Comparison of ENCODE assay signal across 23 mouse cellular contexts in genomic region chr6:42375131-42375530, GRCm38 (mm10). TPM values are rescaled to one million over a fixed set of nuclear protein-coding genes. Genes with fewer than 3 reads are reported as not detected.
DNase-seq lines count a peak whose midpoint lies in the region; ATAC-seq and TF ChIP-seq lines count a peak whose summit lies in the region.
"Had no signal": no experiment of that assay in that cellular context is flagged by ENCODE, and none has a peak within 500 bp of the region (broad histone marks: within the 10 kb centered on the region; RNA-seq: fewer than 3 reads in every experiment).

No protein-coding gene starts in this region.

- 0 out of 2 replicates have a peak, but pooled peaks cover 2% of the 10 kb centered on the region for H3K27me3 ChIP-seq in heart, embryonic 11.5 days (ENCODE audit: control insufficient read depth, insufficient read depth, low read length)
- no peaks in the 10 kb centered on the region for H3K27me3 ChIP-seq in limb, embryonic 15.5 days
- no peaks in the 10 kb centered on the region; the same call in 1 of the 2 replicates for H3K27me3 ChIP-seq in limb, embryonic 10.5 days (ENCODE audit: low read depth, poor library complexity, severe bottlenecking)
- no peaks in the 10 kb centered on the region for H3K27me3 ChIP-seq in heart, embryonic 15.5 days
- H3K27me3 ChIP-seq in heart, postnatal 0 days (ENCODE audit: control insufficient read depth, insufficient read depth, low read length) = no peaks in the 10 kb centered on the region

- no peak for TF ChIP-seq EP300 in heart, postnatal 0 days (IDR thresholded peaks at IDR 0.05; ENCODE audit: low read depth)

- no peaks in the 10 kb centered on the region for H3K36me3 ChIP-seq in heart, embryonic 11.5 days (ENCODE audit: control insufficient read depth, insufficient read depth, low read length)
- no peaks in the 10 kb centered on the region for H3K36me3 ChIP-seq in limb, embryonic 15.5 days
- no peaks in the 10 kb centered on the region for H3K36me3 ChIP-seq in limb, embryonic 10.5 days
- H3K36me3 ChIP-seq in heart, embryonic 15.5 days = no peaks in the 10 kb centered on the region
- H3K36me3 ChIP-seq in heart, postnatal 0 days (replicated peaks; ENCODE audit: control insufficient read depth, insufficient read depth, low read length) = no peaks in the 10 kb centered on the region
- H3K36me3 ChIP-seq: embryonic facial prominence, embryonic 10.5 days; hindbrain, embryonic 12.5 days had no signal

- no peak for DNase-seq in heart, postnatal 25 days (ENCODE audit: low spot score)
- DNase-seq in limb, embryonic 10.5 days (ENCODE audit: low spot score) = no peak
- no peak for DNase-seq in heart, postnatal 0 days (ENCODE audit: low spot score)
- DNase-seq in layer of hippocampus, adult 9-11 months = no peak
- no peak for DNase-seq in layer of hippocampus, adult 9-10 months (ENCODE audit: low spot score)
- DNase-seq: adrenal gland, adult 2 months; adrenal gland, postnatal 25 days; cerebellum, adult 2 months; cerebellum, postnatal 10 days; gastrocnemius, postnatal 36 days had no signal

- ATAC-seq in heart, embryonic 11.5 days (replicated peaks; ENCODE audit: insufficient number of reproducible peaks, low FRiP score, low TSS enrichment) = no peak
- ATAC-seq in limb, embryonic 15.5 days (ENCODE audit: insufficient number of reproducible peaks, low FRiP score, low TSS enrichment, low read depth) = no peak
- no peak for ATAC-seq in heart, embryonic 15.5 days (replicated peaks; ENCODE audit: insufficient number of reproducible peaks, insufficient read depth, low FRiP score, low read depth)
- ATAC-seq in heart, postnatal 0 days (ENCODE audit: insufficient read depth, low read depth) = no peak
- ATAC-seq: forebrain, embryonic 14.5 days; hindbrain, embryonic 16.5 days; inflammation-experienced regulatory T-cells, adult 6 months; intestine, postnatal 0 days had no signal

- H3K9ac ChIP-seq in heart, embryonic 11.5 days (ENCODE audit: low read depth, low read length) = no peak overlapping the region
- no peak overlapping the region for H3K9ac ChIP-seq in limb, embryonic 15.5 days
- no peak overlapping the region for H3K9ac ChIP-seq in heart, embryonic 15.5 days
- 0 out of 2 replicates have a peak overlapping the region, but pooled peaks have one; percentile 11 for H3K9ac ChIP-seq in heart, postnatal 0 days (replicated peaks; ENCODE audit: low read depth, low read length)
- H3K9ac ChIP-seq: hindbrain, embryonic 12.5 days had no signal

- intact Hi-C loops in heart, postnatal 25 days (cut with DNase I) = loop anchor here (1.0 kb wide), 1 partner anchor 25 kb away; no protein-coding TSS in a partner anchor

- no peak for TF ChIP-seq CTCF in heart, postnatal 0 days (IDR thresholded peaks at IDR 0.05; ENCODE audit: low read depth)

- no peaks in the 10 kb centered on the region for H3K9me3 ChIP-seq in heart, embryonic 11.5 days (replicated peaks; ENCODE audit: control insufficient read depth, low read length)
- H3K9me3 ChIP-seq in limb, embryonic 15.5 days = no peaks in the 10 kb centered on the region
- H3K9me3 ChIP-seq in limb, embryonic 10.5 days (replicated peaks) = no peaks in the 10 kb centered on the region
- no peaks in the 10 kb centered on the region for H3K9me3 ChIP-seq in heart, embryonic 15.5 days (replicated peaks)
- H3K9me3 ChIP-seq in heart, postnatal 0 days (replicated peaks; ENCODE audit: control insufficient read depth, low read length) = no peaks in the 10 kb centered on the region
- H3K9me3 ChIP-seq: embryonic facial prominence, embryonic 10.5 days; hindbrain, embryonic 12.5 days had no signal

- 76% methylated on average over 2 of the region's 2 CpGs for WGBS in heart, embryonic 11.5 days (ENCODE audit: insufficient replicate concordance)
- 64% methylated on average over 2 of the region's 2 CpGs for WGBS in limb, embryonic 15.5 days
- WGBS in limb, embryonic 10.5 days = 81% methylated on average over 2 of the region's 2 CpGs
- WGBS in heart, embryonic 15.5 days = 62% methylated on average over 2 of the region's 2 CpGs
- WGBS in heart, postnatal 0 days = 44% methylated on average over 2 of the region's 2 CpGs

- H3K4me3 ChIP-seq in heart, embryonic 11.5 days (ENCODE audit: low read depth, low read length) = no peak overlapping the region
- no peak overlapping the region for H3K4me3 ChIP-seq in limb, embryonic 15.5 days
- no peak overlapping the region for H3K4me3 ChIP-seq in limb, embryonic 10.5 days
- H3K4me3 ChIP-seq in heart, embryonic 15.5 days = no peak overlapping the region
- no peak overlapping the region for H3K4me3 ChIP-seq in heart, postnatal 0 days (ENCODE audit: low read depth, low read length)
- H3K4me3 ChIP-seq: embryonic facial prominence, embryonic 10.5 days; hindbrain, embryonic 12.5 days had no signal

- no peak overlapping the region for H3K4me2 ChIP-seq in heart, embryonic 11.5 days
- H3K4me2 ChIP-seq in limb, embryonic 15.5 days = no peak overlapping the region
- no peak overlapping the region for H3K4me2 ChIP-seq in heart, embryonic 15.5 days
- H3K4me2 ChIP-seq in heart, postnatal 0 days (ENCODE audit: low read depth, low read length) = no peak overlapping the region; the same call in 1 of the 2 replicates
- H3K4me2 ChIP-seq: hindbrain, embryonic 12.5 days had no signal

- H3K27ac ChIP-seq in heart, embryonic 11.5 days (ENCODE audit: low read depth, low read length) = peak overlapping the region; percentile 35; the same call in 1 of the 2 replicates
- peak overlapping the region; percentile 7; the same call in 1 of the 2 replicates for H3K27ac ChIP-seq in limb, embryonic 15.5 days
- H3K27ac ChIP-seq in limb, embryonic 10.5 days = no peak overlapping the region
- H3K27ac ChIP-seq in heart, embryonic 15.5 days = peak overlapping the region; percentile 63
- peak overlapping the region; percentile 78 for H3K27ac ChIP-seq in heart, postnatal 0 days (ENCODE audit: low read depth)
- H3K27ac ChIP-seq: embryonic facial prominence, embryonic 10.5 days; hindbrain, embryonic 12.5 days had no signal

- H3K4me1 ChIP-seq in heart, embryonic 11.5 days (ENCODE audit: control insufficient read depth, insufficient read depth, low read length) = peaks cover 37% of the 10 kb centered on the region
- H3K4me1 ChIP-seq in limb, embryonic 15.5 days = peaks cover 27% of the 10 kb centered on the region
- peaks cover 38% of the 10 kb centered on the region for H3K4me1 ChIP-seq in limb, embryonic 10.5 days
- peaks cover 60% of the 10 kb centered on the region for H3K4me1 ChIP-seq in heart, embryonic 15.5 days (replicated peaks)
- peaks cover 29% of the 10 kb centered on the region for H3K4me1 ChIP-seq in heart, postnatal 0 days (ENCODE audit: control insufficient read depth, insufficient read depth)

RNA-seq across cellular contexts. Expression of gene Epha1, which starts 2.1 kb away (rescaled TPM):
- polyA plus RNA-seq in heart, embryonic 11.5 days (2014; fragmentation: Nextera tagmentation; extraction: Ambion mirVana) = 1.7 and 2.3 TPM in 2 replicates
- total RNA-seq in heart, postnatal 25 days (2021) = under 1 TPM; 0.26 to 0.31 TPM
- polyA plus RNA-seq in limb, embryonic 15.5 days (2015; fragmentation: Nextera tagmentation; extraction: Ambion mirVana) = 25.4 and 30.1 TPM in 2 replicates
- 7.2 and 7.7 TPM in 2 replicates for polyA plus RNA-seq in limb, embryonic 10.5 days (2016; fragmentation: Nextera tagmentation; extraction: Ambion mirVana)
- polyA plus RNA-seq in heart, embryonic 15.5 days (2015; fragmentation: Nextera tagmentation; extraction: Ambion mirVana) = 2.2 and 4.3 TPM in 2 replicates
- total RNA-seq in heart, postnatal 0 days (2014; rRNA removed; ENCODE audit: low replicate concordance) = 0.35 TPM in 1 of 2 replicates, not detected in the other
- 0.33 and 0.48 TPM in 2 replicates for polyA plus RNA-seq in heart, postnatal 0 days (2015; fragmentation: Nextera tagmentation; extraction: Ambion mirVana)

RNA-seq across cellular contexts. Expression of gene Tas2r143, which starts 24.9 kb away (rescaled TPM):
- polyA plus RNA-seq in heart, embryonic 11.5 days (2014; fragmentation: Nextera tagmentation; extraction: Ambion mirVana) = not detected in 2 replicates
- total RNA-seq in heart, postnatal 25 days (2021) = under 1 TPM in 1 of 2 experiments, not detected in 1; 0.39 TPM
- not detected in 2 replicates for polyA plus RNA-seq in limb, embryonic 15.5 days (2015; fragmentation: Nextera tagmentation; extraction: Ambion mirVana)
- not detected in 2 replicates for polyA plus RNA-seq in limb, embryonic 10.5 days (2016; fragmentation: Nextera tagmentation; extraction: Ambion mirVana)
- polyA plus RNA-seq in heart, embryonic 15.5 days (2015; fragmentation: Nextera tagmentation; extraction: Ambion mirVana) = not detected in 2 replicates
- total RNA-seq in heart, postnatal 0 days (2014; rRNA removed; ENCODE audit: low replicate concordance) = not detected in 2 replicates
- polyA plus RNA-seq in heart, postnatal 0 days (2015; fragmentation: Nextera tagmentation; extraction: Ambion mirVana) = not detected in 2 replicates
- total RNA-seq: ES-E14; gastrocnemius, adult 8-10 months; gastrocnemius, postnatal 36 days; heart, postnatal 14 days had no signal
- polyA plus RNA-seq: embryonic facial prominence, embryonic 10.5 days; embryonic facial prominence, embryonic 14.5 days; forebrain, embryonic 14.5 days; hindbrain, embryonic 12.5 days; hindbrain, embryonic 16.5 days; inflammation-experienced regulatory T-cells, adult 6 months; intestine, postnatal 0 days had no signal

RNA-seq across cellular contexts. Expression of gene Zyx, which starts 25.7 kb away (rescaled TPM):
- 159 and 177 TPM in 2 replicates for polyA plus RNA-seq in heart, embryonic 11.5 days (2014; fragmentation: Nextera tagmentation; extraction: Ambion mirVana)
- total RNA-seq in heart, postnatal 25 days (2021) = 10 to 100 TPM; 57.1 to 59.8 TPM
- 107 and 138 TPM in 2 replicates for polyA plus RNA-seq in limb, embryonic 15.5 days (2015; fragmentation: Nextera tagmentation; extraction: Ambion mirVana)
- polyA plus RNA-seq in limb, embryonic 10.5 days (2016; fragmentation: Nextera tagmentation; extraction: Ambion mirVana) = 115 and 126 TPM in 2 replicates
- polyA plus RNA-seq in heart, embryonic 15.5 days (2015; fragmentation: Nextera tagmentation; extraction: Ambion mirVana) = 136 and 173 TPM in 2 replicates
- 96.2 and 140 TPM in 2 replicates for total RNA-seq in heart, postnatal 0 days (2014; rRNA removed; ENCODE audit: low replicate concordance)
- polyA plus RNA-seq in heart, postnatal 0 days (2015; fragmentation: Nextera tagmentation; extraction: Ambion mirVana) = 86.4 and 89.9 TPM in 2 replicates

RNA-seq across cellular contexts. Expression of gene Tas2r135, which starts 30.1 kb away (rescaled TPM):
- not detected in 2 replicates for polyA plus RNA-seq in heart, embryonic 11.5 days (2014; fragmentation: Nextera tagmentation; extraction: Ambion mirVana)
- total RNA-seq in heart, postnatal 25 days (2021) = not detected
- not detected in 2 replicates for polyA plus RNA-seq in limb, embryonic 15.5 days (2015; fragmentation: Nextera tagmentation; extraction: Ambion mirVana)
- polyA plus RNA-seq in limb, embryonic 10.5 days (2016; fragmentation: Nextera tagmentation; extraction: Ambion mirVana) = not detected in 2 replicates
- not detected in 2 replicates for polyA plus RNA-seq in heart, embryonic 15.5 days (2015; fragmentation: Nextera tagmentation; extraction: Ambion mirVana)
- not detected in 2 replicates for total RNA-seq in heart, postnatal 0 days (2014; rRNA removed; ENCODE audit: low replicate concordance)
- not detected in 2 replicates for polyA plus RNA-seq in heart, postnatal 0 days (2015; fragmentation: Nextera tagmentation; extraction: Ambion mirVana)
- total RNA-seq: ES-E14; gastrocnemius, adult 8-10 months had no signal
- polyA plus RNA-seq: adrenal gland, adult 2 months; embryonic facial prominence, embryonic 10.5 days; embryonic facial prominence, embryonic 14.5 days; forebrain, embryonic 14.5 days; hindbrain, embryonic 12.5 days; hindbrain, embryonic 16.5 days; inflammation-experienced regulatory T-cells, adult 6 months; intestine, postnatal 0 days had no signal

RNA-seq across cellular contexts. Expression of gene Fam131b, which starts 50.7 kb away (rescaled TPM):
- polyA plus RNA-seq in heart, embryonic 11.5 days (2014; fragmentation: Nextera tagmentation; extraction: Ambion mirVana) = 0.23 and 0.25 TPM in 2 replicates
- total RNA-seq in heart, postnatal 25 days (2021) = 1 to 10 TPM in 1 of 2 experiments, under 1 TPM in 1; 0.59 to 1.1 TPM
- polyA plus RNA-seq in limb, embryonic 15.5 days (2015; fragmentation: Nextera tagmentation; extraction: Ambion mirVana) = 0.15 and 0.19 TPM in 2 replicates
- 0.44 and 0.65 TPM in 2 replicates for polyA plus RNA-seq in limb, embryonic 10.5 days (2016; fragmentation: Nextera tagmentation; extraction: Ambion mirVana)
- 0.10 and 0.24 TPM in 2 replicates for polyA plus RNA-seq in heart, embryonic 15.5 days (2015; fragmentation: Nextera tagmentation; extraction: Ambion mirVana)
- 0.88 and 1.4 TPM in 2 replicates for total RNA-seq in heart, postnatal 0 days (2014; rRNA removed; ENCODE audit: low replicate concordance)
- 0.08 TPM in 2 replicates for polyA plus RNA-seq in heart, postnatal 0 days (2015; fragmentation: Nextera tagmentation; extraction: Ambion mirVana)
- total RNA-seq: adrenal gland, postnatal 25 days had no signal
- polyA plus RNA-seq: inflammation-experienced regulatory T-cells, adult 6 months had no signal
